Mouse (Mus musculus) heart, postnatal 0 days (tissue): Measurements from ENCODE around the gene Gbp3. TPM values are rescaled to one million over a fixed set of nuclear protein-coding genes. Genes with fewer than 3 reads are reported as not detected.

Experiments
- ATAC-seq: fragments of 200-750 bp; cut with Nextera tagmentation; 2 replicates; pipeline ENCODE4 v1.8.0; 2017; ENCODE audit warnings: low read depth, moderate number of reproducible peaks, moderate library complexity; ENCODE audit not compliant: insufficient read depth
- DNase-seq: peaks from one replicate; pipeline ENCODE4 v3.0.0-alpha.2; 2016; ENCODE audit warnings: low spot score
- H3K27ac ChIP-seq: fragments of 300-500 bp; sonication (generic); 2 replicates; pipeline ENCODE4 v1.5.1; 2014; ENCODE audit warnings: low read depth, mild to moderate bottlenecking
- H3K27me3 ChIP-seq: fragments of 300-500 bp; sonication (generic); 2 replicates; pipeline ENCODE4 v1.6.1; 2014; ENCODE audit warnings: low read length, mixed read lengths; ENCODE audit not compliant: control insufficient read depth, insufficient read depth
- H3K36me3 ChIP-seq: fragments of 300-500 bp; sonication (generic); replicated peaks from 2 replicates; pipeline ENCODE4 v1.6.1; 2014; ENCODE audit warnings: low read length, mixed read lengths; ENCODE audit not compliant: control insufficient read depth, insufficient read depth
- H3K4me1 ChIP-seq: fragments of 300-500 bp; sonication (generic); 2 replicates; pipeline ENCODE4 v1.6.1; 2014; ENCODE audit warnings: antibody characterized with exemption; ENCODE audit not compliant: control insufficient read depth, insufficient read depth
- H3K4me2 ChIP-seq: fragments of 300-500 bp; sonication (generic); 2 replicates; pipeline ENCODE4 v1.6.1; 2014; ENCODE audit warnings: low read depth, mild to moderate bottlenecking, low read length, moderate library complexity
- H3K4me3 ChIP-seq: fragments of 300-500 bp; sonication (generic); 2 replicates; pipeline ENCODE4 v1.5.1; 2014; ENCODE audit warnings: low read depth, low read length
- H3K9ac ChIP-seq: fragments of 300-500 bp; sonication (generic); replicated peaks from 2 replicates; pipeline ENCODE4 v1.6.1; 2014; ENCODE audit warnings: low read depth, low read length, mixed read lengths
- H3K9me3 ChIP-seq: fragments of 300-500 bp; sonication (generic); replicated peaks from 2 replicates; pipeline ENCODE4 v1.6.1; 2016; ENCODE audit warnings: low read length; ENCODE audit not compliant: control insufficient read depth
- CTCF ChIP-seq: IDR thresholded peaks from 2 replicates; pipeline ENCODE4 v1.5.1; 2016; ENCODE audit warnings: antibody characterized with exemption, control low read depth, low read depth
- EP300 ChIP-seq: IDR thresholded peaks from 2 replicates; pipeline ENCODE4 v1.6.1; 2016; ENCODE audit warnings: antibody characterized with exemption, low read depth
- WGBS: fragments of 180-500 bp; shearing (Covaris S2); extraction: QIAGEN DNeasy Blood & Tissue Kit; methylation state at CpG from one replicate; pipeline ENCODE4 v1.1.7; 2014; 5-methylcytosine and 5-hydroxymethylcytosine counted together
- polyA plus RNA-seq: library from polyadenylated mRNA; unstranded; fragments of >200 nt; fragmentation: Nextera tagmentation; extraction: Ambion mirVana; gene quantifications from 2 replicates; pipeline ENCODE4 v1.2.1, GENCODE M21; 2015
- total RNA-seq: library from RNA; depleted of rRNA; stranded (reverse); fragments of >200 nt; gene quantifications from 2 replicates; pipeline ENCODE4 v1.2.3, GENCODE M21; 2014; ENCODE audit warnings: low replicate concordance; rRNA removed

Gbp3 gene
- 14.4 and 30.1 TPM in 2 replicates for total RNA-seq
- polyA plus RNA-seq, result 5.3 and 6.0 TPM in 2 replicates

DNA sequence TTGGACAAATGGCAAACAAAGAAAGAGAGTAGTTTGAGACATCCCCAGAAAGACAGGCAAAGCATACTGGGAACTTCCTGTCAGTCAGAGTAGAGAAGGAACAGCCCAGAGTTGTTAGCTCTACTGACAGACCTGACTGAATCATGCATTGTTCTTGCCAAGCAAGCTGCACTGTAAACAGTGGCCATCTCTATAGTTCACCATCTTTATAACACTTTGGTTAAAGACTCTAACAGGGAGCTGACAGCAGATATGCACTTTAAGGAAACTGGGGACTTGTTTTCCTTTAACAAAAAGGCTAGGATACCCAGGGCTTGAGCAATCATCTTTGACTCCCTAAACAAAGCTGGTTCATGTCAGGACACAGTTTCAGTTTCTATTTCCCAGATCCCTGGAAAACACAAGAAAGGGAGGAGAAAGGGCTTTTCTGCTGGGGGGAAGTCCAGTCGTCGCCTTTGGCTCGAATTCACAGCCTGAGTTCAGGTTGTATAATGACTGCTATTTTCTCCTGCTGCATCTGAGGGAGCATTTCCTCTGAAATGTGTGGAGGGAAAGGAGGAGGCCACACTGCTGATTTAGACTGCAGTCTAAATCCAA lies at the start of gene Gbp3:
Gbp3 (plus strand) TSS at position 395 of the 597 bp plus-strand sequence.
- Histone ChIP-seq H3K4me3 (peak within 1 kb of the TSS; percentile 60), H3K4me2 (peak within 1 kb of the TSS; percentile 61), H3K36me3 (no peaks in the 10 kb centered on the region), H3K4me1 (no peaks in the 10 kb centered on the region), H3K9me3 (no peaks in the 10 kb centered on the region), H3K9ac (peak within 1 kb of the TSS; percentile 54), H3K27ac (peak within 1 kb of the TSS; percentile 82), H3K27me3 (no peaks in the 10 kb centered on the region)
- WGBS, result 21% methylated on average over 3 of the region's 3 CpGs
- DNase-seq (peak; percentile 51), ATAC-seq (peak; percentile 44)
- TF ChIP-seq CTCF, result no peak
- no peak for TF ChIP-seq EP300

DNA sequence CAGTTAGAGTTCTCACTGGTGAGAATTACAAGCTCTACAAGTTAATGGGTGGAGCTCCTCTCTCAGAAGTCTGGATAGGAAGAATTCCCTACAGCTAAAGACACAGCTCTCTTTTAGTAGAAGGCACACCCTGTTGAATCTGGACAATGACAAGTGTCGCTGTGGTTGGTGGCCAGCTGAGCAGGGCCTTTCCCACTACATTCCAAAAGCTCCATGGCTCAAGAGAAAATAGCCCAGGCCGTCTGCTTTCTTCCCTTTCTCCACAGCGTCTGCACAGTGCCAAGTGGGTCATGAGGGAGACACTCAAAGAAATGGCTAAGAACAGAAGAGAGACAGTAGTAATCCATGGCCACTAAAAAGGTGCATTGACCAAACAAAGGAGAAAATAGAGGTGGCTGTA lies 31.7 kb upstream of the Gbp3 start:
- Histone ChIP-seq H3K27me3 (no peaks in the 10 kb centered on the region), H3K4me3 (no peak overlapping the region), H3K27ac (no peak overlapping the region), H3K9me3 (no peaks in the 10 kb centered on the region), H3K9ac (no peak overlapping the region), H3K4me2 (no peak overlapping the region), H3K36me3 (no peaks in the 10 kb centered on the region), H3K4me1 (peaks cover 6% of the 10 kb centered on the region; the same call in 1 of the 2 replicates)
- DNase-seq, result no peak
- 78% methylated on average over 3 of the region's 3 CpGs for WGBS
- TF ChIP-seq EP300 (no peak), CTCF (no peak)
- ATAC-seq, result no peak

GRCm38 (mm10) chr3:142529597-142529996 lies 30.2 kb upstream of the Gbp3 start:
- Histone ChIP-seq H3K9ac (peak overlapping the region; percentile 74), H3K27me3 (no peaks in the 10 kb centered on the region), H3K9me3 (no peaks in the 10 kb centered on the region), H3K4me3 (peak overlapping the region; percentile 80), H3K4me2 (peak overlapping the region; percentile 98), H3K27ac (peak overlapping the region; percentile 65), H3K36me3 (no peaks in the 10 kb centered on the region), H3K4me1 (peaks cover 6% of the 10 kb centered on the region; the same call in 1 of the 2 replicates)
- WGBS, result 48% methylated on average over 2 of the region's 2 CpGs
- ATAC-seq, result no peak
- DNase-seq, result no peak
- TF ChIP-seq EP300, result no peak
- no peak for TF ChIP-seq CTCF

DNA sequence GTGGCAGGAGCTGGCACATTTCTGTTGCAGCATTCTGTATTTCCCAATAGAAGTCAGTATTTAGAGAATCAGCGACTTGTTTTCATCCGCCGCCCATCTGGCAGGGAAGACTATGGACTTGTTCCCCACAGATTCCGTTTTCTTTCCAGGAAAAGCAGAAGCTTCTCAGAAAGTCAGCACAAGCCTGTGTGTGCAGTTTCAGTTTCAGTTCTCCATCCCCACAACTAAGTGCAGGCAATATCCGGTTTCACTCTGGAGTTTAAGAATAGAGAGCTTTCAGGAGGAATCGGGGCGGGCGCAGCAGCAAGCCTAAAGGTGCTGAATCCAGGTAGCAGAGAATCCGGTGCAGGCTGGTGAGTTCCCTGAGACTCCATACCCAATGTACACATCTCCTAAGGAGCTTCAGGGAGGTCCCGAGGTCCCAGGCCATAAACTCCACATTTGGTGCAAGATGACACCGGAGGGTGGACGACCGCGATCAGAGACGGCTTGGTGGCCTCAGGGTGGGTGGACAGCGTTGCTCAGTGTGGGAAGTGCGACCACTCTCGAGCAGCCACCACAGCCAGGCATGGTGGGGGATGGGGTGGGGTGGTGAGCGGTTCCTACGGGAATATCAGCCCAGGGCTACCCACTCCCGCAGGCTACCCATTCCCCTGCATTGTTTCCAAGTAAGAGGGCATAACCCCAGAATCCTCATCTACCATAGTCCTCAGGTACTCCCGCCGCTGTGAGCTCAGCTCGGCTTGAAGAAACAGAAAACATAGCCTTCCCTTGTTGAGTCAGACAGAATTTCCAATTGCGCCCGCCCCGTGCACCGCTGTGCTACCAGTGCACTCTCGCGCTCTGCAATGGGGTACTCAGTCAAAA lies 29.5 kb upstream of the Gbp3 start, which contains the start of gene Gbp7:
Gbp7 (plus strand) TSS at position 256 of the 867 bp plus-strand sequence.
- Histone ChIP-seq H3K4me2 (peak within 1 kb of the TSS; percentile 98), H3K36me3 (no peaks in the 10 kb centered on the region), H3K9ac (peak within 1 kb of the TSS; percentile 74), H3K4me1 (peaks cover 6% of the 10 kb centered on the region; the same call in 1 of the 2 replicates), H3K4me3 (peak within 1 kb of the TSS; percentile 80), H3K27ac (peak within 1 kb of the TSS; percentile 65), H3K9me3 (no peaks in the 10 kb centered on the region), H3K27me3 (no peaks in the 10 kb centered on the region)
- 1% methylated on average over 30 of the region's 30 CpGs for WGBS
- no peak for TF ChIP-seq EP300
- TF ChIP-seq CTCF, result no peak
- peak; percentile 74 for ATAC-seq
- DNase-seq, result peak; percentile 82

- no peak for DNase-seq
- WGBS, result 83% methylated on average over 3 of the region's 3 CpGs
- no peak for ATAC-seq
- no peaks in the 10 kb centered on the region for H3K27me3 ChIP-seq
- no peak overlapping the region for H3K9ac ChIP-seq
- H3K4me3 ChIP-seq, result no peak overlapping the region
- H3K4me2 ChIP-seq, result peak overlapping the region; percentile 98
- peaks cover 6% of the 10 kb centered on the region; the same call in 1 of the 2 replicates for H3K4me1 ChIP-seq
- H3K27ac ChIP-seq, result no peak overlapping the region
- no peaks in the 10 kb centered on the region for H3K9me3 ChIP-seq
- TF ChIP-seq CTCF, result no peak
- TF ChIP-seq EP300, result no peak
- H3K36me3 ChIP-seq, result no peaks in the 10 kb centered on the region
Observed at GRCm38 (mm10) chr3:142531595-142531994, 28.2 kb upstream of the Gbp3 start.
